Mouse (Mus musculus) lung, postnatal 0 days (tissue): ENCODE results near the gene Dus1l.

Experiments used
- CTCF ChIP-seq: IDR thresholded peaks from 2 replicates; pipeline ENCODE4 v1.5.1; 2016; ENCODE audit warnings: antibody characterized with exemption, mild to moderate bottlenecking
- EP300 ChIP-seq: IDR thresholded peaks from 2 replicates; pipeline ENCODE4 v1.6.1; 2016; ENCODE audit warnings: antibody characterized with exemption, mild to moderate bottlenecking, control low read depth

DNA sequence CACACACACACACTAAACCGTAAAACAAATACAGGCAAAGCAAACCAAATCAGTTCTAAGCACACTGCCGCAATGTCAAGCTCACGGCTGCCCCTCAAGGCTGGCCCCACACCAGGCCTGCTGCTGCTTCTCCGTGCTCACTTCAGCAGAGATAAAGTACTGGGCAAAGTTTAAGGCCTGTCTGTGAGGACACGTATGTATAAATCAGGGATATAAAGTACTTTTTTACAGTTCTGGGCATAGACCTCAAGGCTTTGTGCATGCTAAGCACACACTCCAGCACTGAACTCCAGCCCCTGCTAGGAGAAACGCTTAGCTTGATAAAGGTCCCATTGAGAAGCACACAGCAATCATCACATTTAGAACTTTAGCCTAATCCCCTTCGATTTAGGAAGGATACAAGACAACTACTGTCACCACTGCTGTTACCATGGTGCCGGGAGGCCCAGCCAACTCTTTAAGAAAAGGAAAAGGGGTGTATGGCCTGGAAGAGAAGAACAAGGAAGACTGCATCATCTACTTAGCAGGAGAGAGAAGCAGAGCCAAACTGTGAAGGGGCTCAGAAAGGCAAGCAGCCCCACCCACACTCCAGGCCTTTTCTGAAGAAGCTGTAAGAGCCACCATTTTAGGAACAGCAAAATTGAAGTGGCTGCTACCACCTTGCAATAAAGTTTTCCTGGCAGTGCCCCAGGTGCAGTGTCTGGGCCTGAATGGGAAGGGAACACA lies 37.5 kb upstream of the Dus1l start:
- TF ChIP-seq CTCF, result no peak
- TF ChIP-seq EP300, result no peak
